Mouse (Mus musculus) G1E-ER4 (cell line): ENCODE measurements around the gene Clcn5. TPM values are rescaled to one million over a fixed set of nuclear protein-coding genes. Genes with fewer than 3 reads are reported as not detected.

Experiments
- GATA1 ChIP-seq: IDR thresholded peaks from one replicate; pipeline ENCODE4 v1.8.0; 2012; ENCODE audit warnings: low read length, inconsistent platforms
- polyA plus RNA-seq: library from polyadenylated mRNA; stranded (reverse); fragments of >175 nt; gene quantifications from 2 replicates; pipeline ENCODE4 v1.2.3, GENCODE M21; 2012

Clcn5 gene
- polyA plus RNA-seq, 1 experiment, result 8.8 TPM

- TF ChIP-seq GATA1, result no peak
These were observed 58.6 kb downstream of the Clcn5 start for GRCm38 (mm10) chrX:7260400-7261113.

- TF ChIP-seq GATA1, result no peak
These were observed 59.4 kb downstream of the Clcn5 start for GRCm38 (mm10) chrX:7259718-7260117.

GRCm38 (mm10) chrX:7256022-7256421 lies 63.1 kb downstream of the Clcn5 start:
- TF ChIP-seq GATA1, result no peak

- no peak for TF ChIP-seq GATA1
These were observed 115.1 kb downstream of the Clcn5 start for GRCm38 (mm10) chrX:7204099-7204498.

- TF ChIP-seq GATA1, result no peak
These were observed 115.6 kb downstream of the Clcn5 start for GRCm38 (mm10) chrX:7203535-7203934.

- TF ChIP-seq GATA1, result no peak
These were observed 121.3 kb downstream of the Clcn5 start for GRCm38 (mm10) chrX:7197833-7198232.

GRCm38 (mm10) chrX:7190816-7191215 lies 128.3 kb downstream of the Clcn5 start:
- no peak for TF ChIP-seq GATA1

- TF ChIP-seq GATA1, result no peak
These were observed 130.8 kb downstream of the Clcn5 start for GRCm38 (mm10) chrX:7188311-7188807.

- TF ChIP-seq GATA1, result no peak
These were observed 131.5 kb downstream of the Clcn5 start for GRCm38 (mm10) chrX:7187455-7188310.

GRCm38 (mm10) chrX:7170156-7170555 lies 149.0 kb downstream of the Clcn5 start:
- no peak for TF ChIP-seq GATA1

GRCm38 (mm10) chrX:7168799-7169198 lies 150.4 kb downstream of the Clcn5 start:
- no peak for TF ChIP-seq GATA1

GRCm38 (mm10) chrX:7157976-7158375 lies 161.2 kb downstream of the Clcn5 start:
- TF ChIP-seq GATA1, result no peak

GRCm38 (mm10) chrX:7156026-7156732 lies 163.0 kb downstream of the Clcn5 start:
- TF ChIP-seq GATA1, result no peak

GRCm38 (mm10) chrX:7150129-7150528 lies 169.0 kb downstream of the Clcn5 start:
- TF ChIP-seq GATA1, result no peak

- no peak for TF ChIP-seq GATA1
These were observed 173.0 kb downstream of the Clcn5 start for GRCm38 (mm10) chrX:7146156-7146555.
